Mouse (Mus musculus) small intestine, adult 2 months (tissue): ENCODE data around the gene Rps16.

Experiments
- CTCF ChIP-seq: fragments of 200-500 bp; IDR thresholded peaks from 2 replicates; pipeline ENCODE4 v1.5.1; 2012; ENCODE audit warnings: low read depth, mild to moderate bottlenecking, control low read depth, inconsistent platforms, low read length, moderate library complexity, mixed read lengths; ENCODE audit not compliant: insufficient replicate concordance, insufficient read length; ENCODE audit errors: extremely low read depth
- POLR2A ChIP-seq: fragments of 200-500 bp; IDR thresholded peaks from 2 replicates; pipeline ENCODE4 v1.6.1; 2012; ENCODE audit warnings: low read depth, mild to moderate bottlenecking, control low read depth, inconsistent platforms, low read length, moderate library complexity

- no peak for TF ChIP-seq CTCF
- TF ChIP-seq POLR2A, result no peak
Measured at GRCm38 (mm10) chr7:28325293-28325692, 25.2 kb upstream of the Rps16 start.
